Mouse (Mus musculus): ENCODE results near the gene Eml6. TPM values are rescaled to one million over a fixed set of nuclear protein-coding genes. Genes with fewer than 3 reads are reported as not detected.

Gene Eml6
- polyA plus RNA-seq, 1 experiment from 2014 or later, result 3.0 TPM

- no peak overlapping the region for H3K27ac ChIP-seq (replicated peaks)
- H3K4me1 ChIP-seq, result peaks cover 4% of the 10 kb centered on the region
- no peak overlapping the region for H3K4me3 ChIP-seq
- no peak for ATAC-seq (ENCODE audit: low FRiP score, low read depth)
- H3K36me3 ChIP-seq, result no peaks in the 10 kb centered on the region
- no peak overlapping the region for H3K9ac ChIP-seq (replicated peaks)
- H3K27me3 ChIP-seq, result no peaks in the 10 kb centered on the region
- no peak overlapping the region for H3K4me2 ChIP-seq (replicated peaks)
- H3K9me3 ChIP-seq, result no peaks in the 10 kb centered on the region
- 29% methylated on average over 2 of the region's 2 CpGs for WGBS
Observed at GRCm38 (mm10) chr11:29779409-29780026, 246.3 kb downstream of the Eml6 start.

GRCm38 (mm10) chr11:29778936-29779335 is 246.9 kb downstream of the Eml6 start:
- H3K9ac ChIP-seq (replicated peaks), result no peak overlapping the region
- no peaks in the 10 kb centered on the region for H3K9me3 ChIP-seq
- no peak overlapping the region for H3K27ac ChIP-seq (replicated peaks)
- H3K4me3 ChIP-seq, result no peak overlapping the region
- H3K4me2 ChIP-seq (replicated peaks), result no peak overlapping the region
- no peak for ATAC-seq (ENCODE audit: low FRiP score, low read depth)
- WGBS, result 59% methylated on average over 3 of the region's 3 CpGs
- H3K36me3 ChIP-seq, result no peaks in the 10 kb centered on the region
- no peaks in the 10 kb centered on the region for H3K27me3 ChIP-seq
- H3K4me1 ChIP-seq, result peaks cover 8% of the 10 kb centered on the region

- no peak overlapping the region for H3K4me3 ChIP-seq
- H3K4me2 ChIP-seq (replicated peaks), result no peak overlapping the region
- H3K27ac ChIP-seq (replicated peaks), result no peak overlapping the region
- H3K9ac ChIP-seq (replicated peaks), result no peak overlapping the region
- ATAC-seq (ENCODE audit: low FRiP score, low read depth), result no peak
- no peaks in the 10 kb centered on the region for H3K9me3 ChIP-seq
- no peaks in the 10 kb centered on the region for H3K27me3 ChIP-seq
- H3K36me3 ChIP-seq, result no peaks in the 10 kb centered on the region
- H3K4me1 ChIP-seq, result peaks cover 8% of the 10 kb centered on the region
Observed at GRCm38 (mm10) chr11:29777964-29778363, 247.9 kb downstream of the Eml6 start.

GRCm38 (mm10) chr11:29774760-29775159 is 251.1 kb downstream of the Eml6 start:
- Histone ChIP-seq H3K4me2 (replicated peaks) (no peak overlapping the region), H3K9me3 (no peaks in the 10 kb centered on the region), H3K4me1 (peaks cover 8% of the 10 kb centered on the region), H3K27me3 (no peaks in the 10 kb centered on the region), H3K36me3 (no peaks in the 10 kb centered on the region), H3K27ac (replicated peaks) (peak overlapping the region; percentile 69), H3K4me3 (no peak overlapping the region), H3K9ac (replicated peaks) (no peak overlapping the region)
- WGBS, result 62% methylated on average over 2 of the region's 2 CpGs
- ATAC-seq (ENCODE audit: low FRiP score, low read depth), result peak; percentile 16; the same call in 1 of the 2 replicates

GRCm38 (mm10) chr11:29774296-29774695 is 251.5 kb downstream of the Eml6 start:
- 27% methylated on average over 2 of the region's 2 CpGs for WGBS
- Histone ChIP-seq H3K9me3 (no peaks in the 10 kb centered on the region), H3K4me1 (peaks cover 8% of the 10 kb centered on the region), H3K4me3 (no peak overlapping the region), H3K27me3 (no peaks in the 10 kb centered on the region), H3K27ac (replicated peaks) (peak overlapping the region; percentile 69), H3K4me2 (replicated peaks) (no peak overlapping the region), H3K36me3 (no peaks in the 10 kb centered on the region), H3K9ac (replicated peaks) (no peak overlapping the region)
- peak; percentile 90 for ATAC-seq (ENCODE audit: low FRiP score, low read depth)

- Histone ChIP-seq H3K4me1 (peaks cover 8% of the 10 kb centered on the region), H3K36me3 (no peaks in the 10 kb centered on the region), H3K27ac (replicated peaks) (no peak overlapping the region), H3K9ac (replicated peaks) (no peak overlapping the region), H3K4me3 (no peak overlapping the region), H3K9me3 (no peaks in the 10 kb centered on the region), H3K4me2 (replicated peaks) (no peak overlapping the region), H3K27me3 (no peaks in the 10 kb centered on the region)
- 93% methylated on average over 1 of the region's 1 CpGs for WGBS
- no peak for ATAC-seq (ENCODE audit: low FRiP score, low read depth)
Observed at GRCm38 (mm10) chr11:29772279-29772678, 253.6 kb downstream of the Eml6 start.

GRCm38 (mm10) chr11:29770666-29771400 is 255.0 kb downstream of the Eml6 start:
- Histone ChIP-seq H3K27ac (replicated peaks) (no peak overlapping the region), H3K4me1 (peaks cover 8% of the 10 kb centered on the region), H3K4me2 (replicated peaks) (no peak overlapping the region), H3K4me3 (no peak overlapping the region), H3K27me3 (no peaks in the 10 kb centered on the region), H3K9ac (replicated peaks) (no peak overlapping the region), H3K36me3 (no peaks in the 10 kb centered on the region), H3K9me3 (no peaks in the 10 kb centered on the region)
- 68% methylated on average over 3 of the region's 3 CpGs for WGBS
- no peak for ATAC-seq (ENCODE audit: low FRiP score, low read depth)

- Histone ChIP-seq H3K9me3 (no peaks in the 10 kb centered on the region), H3K9ac (replicated peaks) (no peak overlapping the region), H3K36me3 (no peaks in the 10 kb centered on the region), H3K4me1 (no peaks in the 10 kb centered on the region), H3K4me3 (no peak overlapping the region), H3K27ac (replicated peaks) (no peak overlapping the region), H3K4me2 (replicated peaks) (no peak overlapping the region), H3K27me3 (no peaks in the 10 kb centered on the region)
- 0 out of 2 replicates have a peak, but pooled peaks have one; percentile 23 for ATAC-seq (ENCODE audit: low FRiP score, low read depth)
Observed at GRCm38 (mm10) chr11:29768523-29768922, 257.3 kb downstream of the Eml6 start.

- H3K9ac ChIP-seq (replicated peaks), result no peak overlapping the region
- H3K4me3 ChIP-seq, result no peak overlapping the region
- ATAC-seq (ENCODE audit: low FRiP score, low read depth), result no peak
- H3K27me3 ChIP-seq, result no peaks in the 10 kb centered on the region
- WGBS, result 85% methylated on average over 11 of the region's 11 CpGs
- no peak overlapping the region for H3K4me2 ChIP-seq (replicated peaks)
- no peaks in the 10 kb centered on the region for H3K4me1 ChIP-seq
- H3K36me3 ChIP-seq, result no peaks in the 10 kb centered on the region
- H3K27ac ChIP-seq (replicated peaks), result no peak overlapping the region
- no peaks in the 10 kb centered on the region for H3K9me3 ChIP-seq
Observed at GRCm38 (mm10) chr11:29766313-29766982, 259.4 kb downstream of the Eml6 start.

- no peaks in the 10 kb centered on the region for H3K27me3 ChIP-seq
- no peaks in the 10 kb centered on the region for H3K4me1 ChIP-seq
- H3K27ac ChIP-seq (replicated peaks), result no peak overlapping the region
- no peak overlapping the region for H3K4me2 ChIP-seq (replicated peaks)
- no peak for ATAC-seq (ENCODE audit: low FRiP score, low read depth)
- no peak overlapping the region for H3K4me3 ChIP-seq
- 43% methylated on average over 4 of the region's 4 CpGs for WGBS
- H3K9ac ChIP-seq (replicated peaks), result no peak overlapping the region
- no peaks in the 10 kb centered on the region for H3K9me3 ChIP-seq
- H3K36me3 ChIP-seq, result no peaks in the 10 kb centered on the region
Observed at GRCm38 (mm10) chr11:29765063-29765462, 260.8 kb downstream of the Eml6 start.

- H3K4me3 ChIP-seq, result no peak overlapping the region
- no peaks in the 10 kb centered on the region for H3K4me1 ChIP-seq
- no peak for ATAC-seq (ENCODE audit: low FRiP score, low read depth)
- 97% methylated on average over 1 of the region's 1 CpGs for WGBS
- H3K27ac ChIP-seq (replicated peaks), result no peak overlapping the region
- no peak overlapping the region for H3K9ac ChIP-seq (replicated peaks)
- H3K36me3 ChIP-seq, result no peaks in the 10 kb centered on the region
- no peaks in the 10 kb centered on the region for H3K9me3 ChIP-seq
- no peaks in the 10 kb centered on the region for H3K27me3 ChIP-seq
- no peak overlapping the region for H3K4me2 ChIP-seq (replicated peaks)
Observed at GRCm38 (mm10) chr11:29762768-29763167, 263.1 kb downstream of the Eml6 start.

- H3K4me1 ChIP-seq, result no peaks in the 10 kb centered on the region
- H3K9ac ChIP-seq (replicated peaks), result no peak overlapping the region
- H3K4me2 ChIP-seq (replicated peaks), result no peak overlapping the region
- H3K4me3 ChIP-seq, result no peak overlapping the region
- no peak for ATAC-seq (ENCODE audit: low FRiP score, low read depth)
- H3K36me3 ChIP-seq, result no peaks in the 10 kb centered on the region
- no peak overlapping the region for H3K27ac ChIP-seq (replicated peaks)
- no peaks in the 10 kb centered on the region for H3K9me3 ChIP-seq
- WGBS, result 93% methylated on average over 9 of the region's 9 CpGs
- no peaks in the 10 kb centered on the region for H3K27me3 ChIP-seq
Observed at GRCm38 (mm10) chr11:29761387-29761786, 264.4 kb downstream of the Eml6 start.
